Mouse (Mus musculus) kidney, postnatal 4 days (tissue): ENCODE measurements at regions not wholly inside any gene's neighbourhood (a gene's known extent, or its start where the extent isn't known, plus 50 kb on each side); places are given as distances from the start of the nearest gene placed in this dataset.

Experiments
- DNase-seq, 2 experiments: peaks; one replicate each; pipeline ENCODE4 v3.0.0; 2021; ENCODE audit warnings: mixed read lengths in 2 of 2

GRCm38 (mm10) chr9:43982359-43982889, 60.8 kb upstream of the Thy1 start:
- DNase-seq = no peak

- no peak for DNase-seq
Measured at GRCm38 (mm10) chr9:43983220-43983619, 60.0 kb upstream of the Thy1 start.

DNA sequence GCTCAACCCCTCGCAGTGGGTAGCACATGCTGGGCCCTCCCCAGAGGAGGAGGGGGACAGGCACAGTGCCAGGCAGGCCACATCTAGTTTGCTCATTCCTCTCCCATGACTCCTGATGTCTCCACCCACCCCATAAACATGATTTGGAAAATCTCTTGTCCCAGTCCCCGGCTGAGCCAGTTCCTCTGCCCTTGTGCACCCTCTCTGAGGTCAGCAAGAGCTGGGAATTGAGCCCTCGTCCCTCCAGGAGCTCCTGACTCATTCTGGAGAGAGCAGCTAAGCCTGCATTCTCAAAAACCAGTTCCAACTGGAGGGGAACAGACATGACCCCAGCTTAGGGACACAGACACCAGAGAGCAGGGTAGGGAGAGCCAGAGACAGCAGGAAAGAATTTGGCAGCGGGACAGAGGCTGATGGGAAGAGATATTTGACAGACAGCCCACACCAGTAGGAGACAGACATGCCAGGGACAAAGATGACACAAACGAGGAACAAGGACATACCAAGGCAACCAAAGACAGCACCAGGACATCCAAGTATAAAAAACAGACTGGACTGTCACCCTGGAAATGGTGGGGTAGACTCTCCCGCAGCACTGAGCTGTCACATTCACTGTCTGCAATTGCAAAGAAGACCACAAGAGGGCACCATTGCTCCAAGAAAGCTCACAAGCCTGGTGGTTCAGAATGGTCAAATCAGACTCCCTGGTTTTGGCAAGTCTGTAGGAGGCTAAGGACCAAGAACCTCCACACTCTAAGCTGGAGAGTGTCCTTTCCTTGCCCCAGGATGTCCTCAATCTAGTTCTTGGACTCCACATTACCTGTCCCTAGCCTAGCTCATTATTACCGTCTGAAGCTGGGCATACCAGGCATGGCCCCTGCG, 58.8 kb upstream of the Thy1 start:
- peak; percentile 90 to 91 for DNase-seq

DNA sequence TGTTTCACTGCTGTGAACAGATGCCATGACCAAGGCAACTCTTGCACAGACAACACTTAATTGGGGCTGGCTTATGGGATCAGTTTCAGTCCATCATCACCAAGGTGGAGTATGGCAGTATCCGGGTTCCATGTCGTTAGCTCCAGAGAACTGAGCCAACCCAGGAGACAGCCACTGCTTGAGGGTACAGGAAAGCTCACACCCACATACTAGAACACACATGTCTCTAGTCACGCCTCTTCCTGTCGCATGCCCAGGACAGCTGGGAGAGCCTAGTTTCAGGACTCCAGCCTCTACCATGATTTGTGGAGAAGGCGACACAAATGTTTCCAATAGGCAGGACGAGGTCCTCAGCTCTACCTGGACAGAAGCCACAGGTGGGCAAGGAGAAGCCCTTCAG, 55.2 kb upstream of the Thy1 start:
- DNase-seq = no peak

DNA sequence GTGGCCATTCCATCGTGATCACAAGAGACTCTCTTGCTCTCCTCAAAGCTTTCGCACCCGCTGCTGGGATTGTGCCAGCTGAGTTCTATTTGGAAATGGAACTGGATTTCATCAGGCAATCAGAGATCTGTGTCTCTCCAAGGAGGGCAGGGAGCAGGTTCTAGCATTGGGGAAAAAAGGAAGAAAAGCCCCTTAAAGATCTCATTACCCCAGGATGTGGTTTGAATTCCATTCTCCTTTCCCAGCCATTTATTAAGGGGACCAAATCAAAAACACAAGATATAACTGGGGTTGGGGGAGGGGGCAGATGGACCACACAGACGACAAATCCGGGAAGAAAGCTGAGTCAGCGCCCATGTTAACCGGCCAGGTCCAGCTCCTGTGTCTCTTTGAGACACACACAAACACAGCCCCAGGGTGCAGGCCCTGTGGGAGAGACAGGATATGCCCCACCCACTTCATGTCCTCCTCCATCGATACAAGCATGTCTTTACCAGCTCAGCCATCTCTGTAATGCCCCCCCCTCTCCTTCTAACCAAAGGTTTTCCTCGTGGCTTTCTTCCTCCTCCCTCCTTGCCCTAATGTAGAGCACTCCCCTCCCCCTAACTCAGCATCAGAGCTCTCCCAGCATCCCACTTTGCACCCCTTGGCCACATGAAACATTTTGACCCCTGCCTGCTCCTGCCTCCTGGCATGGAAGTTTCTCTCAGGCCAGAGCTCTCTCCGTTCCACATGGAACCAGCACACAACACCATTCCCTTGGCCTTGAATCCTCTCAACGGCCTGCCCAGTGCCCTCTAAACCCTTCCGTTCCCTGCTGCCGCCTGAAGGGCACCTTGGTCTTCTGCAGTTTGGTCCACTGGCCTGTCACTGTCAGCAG, 54.0 kb upstream of the Thy1 start:
- peak in 1 of 2 experiments; percentile 58 for DNase-seq

DNA sequence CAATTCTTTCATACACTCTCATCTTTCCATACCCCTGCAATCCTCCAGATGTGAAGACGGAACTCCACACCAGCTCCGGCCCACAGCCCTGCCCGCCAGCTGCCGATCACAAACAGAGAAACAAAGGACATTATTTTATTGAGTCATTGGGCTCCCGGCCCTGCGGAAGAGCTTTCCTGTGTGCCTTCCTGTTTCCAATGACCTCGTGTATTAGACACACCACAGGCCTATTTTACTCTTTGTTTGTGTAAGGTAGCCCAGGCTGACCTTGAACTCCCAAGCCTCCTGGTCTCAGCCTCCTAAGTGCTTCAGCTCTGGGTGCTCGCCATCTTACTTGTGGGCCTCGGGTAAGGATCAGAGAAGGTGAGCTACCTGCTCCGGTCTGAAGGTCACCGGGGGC, 53.1 kb upstream of the Thy1 start:
- DNase-seq = peak in 1 of 2 experiments; percentile 27

DNA sequence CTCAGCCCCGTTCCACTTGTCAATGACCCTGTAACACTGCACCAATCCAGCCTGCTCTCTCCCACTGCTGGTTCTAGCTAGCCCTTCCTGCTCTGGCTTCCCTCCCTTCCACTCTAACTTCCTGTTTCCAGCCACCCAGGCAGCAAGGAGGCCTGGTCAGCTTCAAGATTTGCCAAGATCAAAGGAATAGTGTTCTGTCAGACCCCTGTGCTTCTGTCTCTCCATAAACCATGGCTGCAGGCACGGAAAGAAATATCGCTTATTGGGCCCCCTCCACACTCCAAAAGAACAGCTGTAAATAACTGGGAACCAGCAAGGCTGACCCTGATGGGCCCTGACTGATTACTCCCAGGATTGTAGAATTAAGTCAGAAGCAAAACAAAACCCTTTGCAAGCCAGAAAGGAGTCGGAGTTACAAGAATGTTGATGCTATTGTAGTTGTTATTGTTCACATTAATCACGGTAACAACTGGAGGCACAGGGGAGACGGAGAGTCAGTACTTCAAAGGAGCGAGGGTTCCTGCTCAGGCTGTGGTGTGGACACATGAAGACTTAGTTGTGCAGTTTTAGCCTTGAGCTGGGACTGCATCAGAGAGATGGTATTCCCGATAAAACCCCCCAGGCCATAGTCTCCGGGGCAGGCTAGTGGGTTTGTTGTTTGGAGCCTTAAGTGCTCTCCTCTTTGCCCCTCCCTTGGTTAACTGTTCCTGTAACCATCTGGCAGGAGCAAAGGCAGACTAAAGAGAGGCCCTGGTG, 49.8 kb upstream of the Thy1 start:
- peak; percentile 47 to 63 for DNase-seq
